Mouse (Mus musculus) embryonic facial prominence, embryonic 10.5 days (tissue): ENCODE data around the gene Fbxo9. TPM values are rescaled to one million over a fixed set of nuclear protein-coding genes. Genes with fewer than 3 reads are reported as not detected.

Experiments
- DNase-seq: peaks from one replicate; pipeline ENCODE4 v3.0.0-alpha.2; 2017; ENCODE audit warnings: low spot score
- H3K27ac ChIP-seq: fragments of 300-500 bp; sonication (generic); replicated peaks from 2 replicates; pipeline ENCODE4 v1.5.1; 2016; ENCODE audit warnings: mild to moderate bottlenecking
- H3K27me3 ChIP-seq: fragments of 300-500 bp; sonication (generic); replicated peaks from 2 replicates; pipeline ENCODE4 v1.6.1; 2016; ENCODE audit warnings: low read depth, mild to moderate bottlenecking; ENCODE audit not compliant: poor library complexity, severe bottlenecking
- H3K36me3 ChIP-seq: fragments of 300-500 bp; sonication (generic); replicated peaks from 2 replicates; pipeline ENCODE4 v1.6.1; 2016; ENCODE audit warnings: mild to moderate bottlenecking, moderate library complexity
- H3K4me1 ChIP-seq: fragments of 300-500 bp; sonication (generic); 2 replicates; pipeline ENCODE4 v1.6.1; 2016
- H3K4me3 ChIP-seq: fragments of 300-500 bp; sonication (generic); 2 replicates; pipeline ENCODE4 v1.5.1; 2016; ENCODE audit warnings: mild to moderate bottlenecking, moderate library complexity
- H3K9me3 ChIP-seq: fragments of 300-500 bp; sonication (generic); 2 replicates; pipeline ENCODE4 v1.6.1; 2016; ENCODE audit warnings: mild to moderate bottlenecking
- WGBS: fragments of 180-500 bp; shearing (Covaris S2); methylation state at CpG from one replicate; pipeline ENCODE4 v1.1.7; 2016; 5-methylcytosine and 5-hydroxymethylcytosine counted together
- polyA plus RNA-seq: library from polyadenylated mRNA; unstranded; fragments of >200 nt; fragmentation: Nextera tagmentation; extraction: Ambion mirVana; gene quantifications from 2 replicates; pipeline ENCODE4 v1.2.1, GENCODE M21; 2016

The Fbxo9 gene
- polyA plus RNA-seq, 1 experiment from 2014 or later: 24.7 TPM

- H3K4me3 ChIP-seq: no peak overlapping the region
- H3K27ac ChIP-seq: no peak overlapping the region
- H3K36me3 ChIP-seq: peaks cover 68% of the 10 kb centered on the region
- H3K9me3 ChIP-seq: no peaks in the 10 kb centered on the region
- 93% methylated on average over 7 of the region's 7 CpGs for WGBS
- peaks cover 13% of the 10 kb centered on the region for H3K4me1 ChIP-seq
- no peaks in the 10 kb centered on the region for H3K27me3 ChIP-seq
- no peak for DNase-seq
Measured at GRCm38 (mm10) chr9:78122939-78123712, 14.3 kb upstream of the Fbxo9 start.

GRCm38 (mm10) chr9:78121985-78122384 is 13.1 kb upstream of the Fbxo9 start:
- peaks cover 71% of the 10 kb centered on the region for H3K36me3 ChIP-seq
- WGBS: 87% methylated on average over 6 of the region's 6 CpGs
- H3K4me1 ChIP-seq: peaks cover 13% of the 10 kb centered on the region
- no peaks in the 10 kb centered on the region for H3K9me3 ChIP-seq
- H3K4me3 ChIP-seq: no peak overlapping the region
- no peaks in the 10 kb centered on the region for H3K27me3 ChIP-seq
- H3K27ac ChIP-seq: no peak overlapping the region
- DNase-seq: no peak

- 87% methylated on average over 8 of the region's 8 CpGs for WGBS
- Histone ChIP-seq H3K36me3 (peaks cover 77% of the 10 kb centered on the region), H3K9me3 (no peaks in the 10 kb centered on the region), H3K4me1 (peaks cover 8% of the 10 kb centered on the region), H3K27me3 (no peaks in the 10 kb centered on the region), H3K27ac (no peak overlapping the region), H3K4me3 (no peak overlapping the region)
- DNase-seq: no peak
Measured at GRCm38 (mm10) chr9:78121358-78121757, 12.5 kb upstream of the Fbxo9 start.

- Histone ChIP-seq H3K27me3 (no peaks in the 10 kb centered on the region), H3K36me3 (peaks cover 63% of the 10 kb centered on the region), H3K4me3 (no peak overlapping the region), H3K9me3 (no peaks in the 10 kb centered on the region), H3K4me1 (peaks cover 21% of the 10 kb centered on the region), H3K27ac (no peak overlapping the region)
- no peak for DNase-seq
- 93% methylated on average over 2 of the region's 2 CpGs for WGBS
Measured at GRCm38 (mm10) chr9:78117690-78118089, 8.8 kb upstream of the Fbxo9 start.

- DNase-seq: no peak
- Histone ChIP-seq H3K27me3 (no peaks in the 10 kb centered on the region), H3K4me1 (peaks cover 23% of the 10 kb centered on the region), H3K4me3 (no peak overlapping the region), H3K36me3 (peaks cover 45% of the 10 kb centered on the region), H3K27ac (no peak overlapping the region), H3K9me3 (no peaks in the 10 kb centered on the region)
- WGBS: 95% methylated on average over 9 of the region's 9 CpGs
Measured at GRCm38 (mm10) chr9:78115746-78116145, 6.9 kb upstream of the Fbxo9 start.

- DNase-seq: no peak
- WGBS: 1% methylated on average over 14 of the region's 14 CpGs
- Histone ChIP-seq H3K4me3 (peak overlapping the region; percentile 94), H3K36me3 (peaks cover 33% of the 10 kb centered on the region), H3K27me3 (no peaks in the 10 kb centered on the region), H3K27ac (peak overlapping the region; percentile 99), H3K4me1 (peaks cover 29% of the 10 kb centered on the region), H3K9me3 (no peaks in the 10 kb centered on the region)
Measured at GRCm38 (mm10) chr9:78113538-78113885, 4.6 kb upstream of the Fbxo9 start.

- Histone ChIP-seq H3K9me3 (no peaks in the 10 kb centered on the region), H3K36me3 (peaks cover 27% of the 10 kb centered on the region), H3K4me1 (peaks cover 31% of the 10 kb centered on the region), H3K27me3 (no peaks in the 10 kb centered on the region), H3K4me3 (peak overlapping the region; percentile 94), H3K27ac (peak overlapping the region; percentile 99)
- WGBS: 3% methylated on average over 47 of the region's 47 CpGs
- DNase-seq: peak; percentile 95
Measured at GRCm38 (mm10) chr9:78112770-78113537, 4.1 kb upstream of the Fbxo9 start.

- Histone ChIP-seq H3K9me3 (no peaks in the 10 kb centered on the region), H3K27me3 (no peaks in the 10 kb centered on the region), H3K27ac (no peak overlapping the region), H3K4me3 (no peak overlapping the region), H3K4me1 (peaks cover 45% of the 10 kb centered on the region), H3K36me3 (peaks cover 13% of the 10 kb centered on the region)
- DNase-seq: no peak
- WGBS: 91% methylated on average over 2 of the region's 2 CpGs
Measured at GRCm38 (mm10) chr9:78111456-78111855, 2.6 kb upstream of the Fbxo9 start.

GRCm38 (mm10) chr9:78109656-78110055 is 791 bp upstream of the Fbxo9 start:
- no peaks in the 10 kb centered on the region for H3K36me3 ChIP-seq
- H3K27me3 ChIP-seq: no peaks in the 10 kb centered on the region
- 47% methylated on average over 5 of the region's 5 CpGs for WGBS
- H3K4me1 ChIP-seq: peaks cover 40% of the 10 kb centered on the region
- H3K27ac ChIP-seq: no peak overlapping the region
- DNase-seq: no peak
- H3K4me3 ChIP-seq: peak overlapping the region; percentile 97
- H3K9me3 ChIP-seq: no peaks in the 10 kb centered on the region

GRCm38 (mm10) chr9:78107912-78108795 is 711 bp downstream of the Fbxo9 start:
- Histone ChIP-seq H3K27me3 (no peaks in the 10 kb centered on the region), H3K4me1 (peaks cover 30% of the 10 kb centered on the region), H3K27ac (peak overlapping the region; percentile 93), H3K9me3 (no peaks in the 10 kb centered on the region), H3K36me3 (peaks cover 5% of the 10 kb centered on the region; the same call in 1 of the 2 replicates), H3K4me3 (peak overlapping the region; percentile 97)
- under 1% methylated on average over 85 of the region's 88 CpGs for WGBS
- peak; percentile 88 for DNase-seq

GRCm38 (mm10) chr9:78107582-78107911 is 1.3 kb downstream of the Fbxo9 start:
- no peak for DNase-seq
- H3K9me3 ChIP-seq: no peaks in the 10 kb centered on the region
- H3K27me3 ChIP-seq: no peaks in the 10 kb centered on the region
- WGBS: 30% methylated on average over 6 of the region's 6 CpGs
- peak overlapping the region; percentile 97 for H3K4me3 ChIP-seq
- peaks cover 7% of the 10 kb centered on the region for H3K36me3 ChIP-seq
- peak overlapping the region; percentile 93; the same call in 1 of the 2 replicates for H3K27ac ChIP-seq
- peaks cover 24% of the 10 kb centered on the region for H3K4me1 ChIP-seq

GRCm38 (mm10) chr9:78106821-78107220 is 2.0 kb downstream of the Fbxo9 start:
- no peak for DNase-seq
- Histone ChIP-seq H3K27ac (no peak overlapping the region), H3K4me3 (peak overlapping the region; percentile 97; the same call in 1 of the 2 replicates), H3K9me3 (no peaks in the 10 kb centered on the region), H3K4me1 (peaks cover 24% of the 10 kb centered on the region), H3K27me3 (no peaks in the 10 kb centered on the region), H3K36me3 (peaks cover 11% of the 10 kb centered on the region)
- WGBS: 61% methylated on average over 4 of the region's 4 CpGs
